Mouse (Mus musculus) lung, postnatal 0 days (tissue): Measurements from ENCODE around the gene Wdr18.
"Not testable (repeated sequence)": the region's sequence is repeated elsewhere in the genome, so short reads cannot be mapped to it uniquely, and the experiment has no call there.

Experiments
- CTCF ChIP-seq: IDR thresholded peaks from 2 replicates; pipeline ENCODE4 v1.5.1; 2016; ENCODE audit warnings: antibody characterized with exemption, mild to moderate bottlenecking
- EP300 ChIP-seq: IDR thresholded peaks from 2 replicates; pipeline ENCODE4 v1.6.1; 2016; ENCODE audit warnings: antibody characterized with exemption, mild to moderate bottlenecking, control low read depth

DNA sequence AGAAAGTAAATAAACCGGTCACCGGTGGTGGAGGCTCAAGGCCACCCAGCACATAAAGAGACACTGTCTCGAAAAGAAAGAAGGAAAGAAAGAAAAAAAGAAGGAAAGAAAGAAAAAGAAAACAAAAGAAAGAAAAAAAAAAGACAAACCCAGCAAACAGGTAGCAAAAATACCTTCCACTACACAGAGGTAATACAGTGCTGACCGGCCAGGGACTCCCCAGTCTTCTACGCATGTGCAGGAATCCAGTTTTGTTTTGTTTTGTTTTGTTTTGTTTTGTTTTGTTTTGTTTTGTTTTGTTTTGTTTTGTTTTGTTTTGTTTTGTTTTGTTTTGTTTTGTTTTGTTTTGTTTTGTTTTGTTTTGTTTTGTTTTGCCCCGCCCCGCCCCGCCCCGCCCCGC lies 540 bp upstream of the Wdr18 start:
- TF ChIP-seq CTCF, EP300: not testable (repeated sequence)
